22 mouse cellular contexts compared by ENCODE assay signal in the genomic region with DNA sequence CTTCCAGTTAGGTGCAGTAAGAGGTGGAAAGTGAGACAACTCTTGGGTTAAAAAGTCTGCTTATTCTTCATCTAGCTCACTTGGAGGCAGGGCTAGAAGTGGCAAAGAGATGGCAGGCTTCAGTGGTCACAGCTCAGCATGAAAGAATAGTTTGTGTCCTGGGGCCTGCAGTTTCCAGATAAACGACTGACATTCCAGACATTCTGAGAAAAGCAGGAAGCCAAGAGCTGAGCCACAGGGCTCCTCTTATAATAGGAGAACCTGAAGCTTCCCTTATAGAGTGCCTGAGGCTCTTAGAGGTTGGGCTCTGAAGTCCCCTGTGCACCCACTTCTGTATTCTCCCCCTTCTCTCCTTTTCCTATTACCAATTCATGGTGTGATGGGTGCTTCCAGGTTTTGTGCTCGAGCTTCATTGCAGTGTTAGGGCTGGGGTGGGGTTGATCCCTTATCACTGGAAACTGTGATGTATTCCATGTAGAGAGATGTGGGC. TPM values are rescaled to one million over a fixed set of nuclear protein-coding genes. Genes with fewer than 3 reads are reported as not detected.
DNase-seq lines count a peak whose midpoint lies in the region; ATAC-seq and TF ChIP-seq lines count a peak whose summit lies in the region.
"Had no signal": no experiment of that assay in that cellular context is flagged by ENCODE, and none has a peak within 500 bp of the region (broad histone marks: within the 10 kb centered on the region; RNA-seq: fewer than 3 reads in every experiment).

No protein-coding gene starts in this region.

- TF ChIP-seq POLR2A in liver, adult 2 months (IDR thresholded peaks at IDR 0.05; ENCODE audit: extremely low read depth, insufficient read depth, low read length) = no peak

- H3K4me3 ChIP-seq in gastrocnemius, adult 2 months = peak overlapping the region; percentile 45
- no peak overlapping the region for H3K4me3 ChIP-seq in liver, adult 2 months (ENCODE audit: insufficient read depth, low read depth, low read length)
- H3K4me3 ChIP-seq in liver, embryonic 11.5 days (ENCODE audit: low read depth, low read length) = no peak overlapping the region
- no peak overlapping the region for H3K4me3 ChIP-seq in brown adipose tissue, adult 24 weeks (ENCODE audit: insufficient read depth, low read depth, low read length)
- no peak overlapping the region for H3K4me3 ChIP-seq in heart, postnatal 0 days (ENCODE audit: low read depth, low read length)
- no peak overlapping the region for H3K4me3 ChIP-seq in hindbrain, postnatal 0 days (ENCODE audit: low read length)
- H3K4me3 ChIP-seq: kidney, embryonic 15.5 days; neural tube, embryonic 12.5 days had no signal

- H3K36me3 ChIP-seq in liver, adult 2 months (ENCODE audit: control insufficient read depth, insufficient read depth, low read length) = no peaks in the 10 kb centered on the region
- H3K36me3 ChIP-seq in liver, embryonic 11.5 days (ENCODE audit: control insufficient read depth, insufficient read depth, low read length) = no peaks in the 10 kb centered on the region
- no peaks in the 10 kb centered on the region for H3K36me3 ChIP-seq in heart, postnatal 0 days (replicated peaks; ENCODE audit: control insufficient read depth, insufficient read depth, low read length)
- H3K36me3 ChIP-seq in hindbrain, postnatal 0 days (ENCODE audit: insufficient read depth, low read length) = no peaks in the 10 kb centered on the region
- H3K36me3 ChIP-seq: kidney, embryonic 15.5 days; neural tube, embryonic 12.5 days had no signal

- no peaks in the 10 kb centered on the region for H3K79me2 ChIP-seq in liver, adult 2 months (ENCODE audit: control insufficient read depth, insufficient read depth, low read length)

- H3K9ac ChIP-seq in liver, adult 2 months (ENCODE audit: low read depth, low read length) = no peak overlapping the region
- no peak overlapping the region for H3K9ac ChIP-seq in liver, embryonic 11.5 days (ENCODE audit: low read depth, low read length)
- H3K9ac ChIP-seq in heart, postnatal 0 days (replicated peaks; ENCODE audit: low read depth, low read length) = no peak overlapping the region
- no peak overlapping the region for H3K9ac ChIP-seq in hindbrain, postnatal 0 days (replicated peaks; ENCODE audit: low read length)
- H3K9ac ChIP-seq: kidney, embryonic 15.5 days; liver, embryonic 14.5 days; neural tube, embryonic 12.5 days had no signal

- intact Hi-C loops in gastrocnemius, adult 2 months (cut with DNase I) = no loop called here
- intact Hi-C loops in gastrocnemius, postnatal 14 days (cut with DNase I; ENCODE audit: low total_unique reads) = no loop called here

- no peaks in the 10 kb centered on the region for H3K9me3 ChIP-seq in liver, embryonic 11.5 days (ENCODE audit: control insufficient read depth, low read length)
- no peaks in the 10 kb centered on the region for H3K9me3 ChIP-seq in heart, postnatal 0 days (replicated peaks; ENCODE audit: control insufficient read depth, low read length)
- H3K9me3 ChIP-seq in hindbrain, postnatal 0 days (ENCODE audit: low read length) = no peaks in the 10 kb centered on the region
- H3K9me3 ChIP-seq: kidney, embryonic 15.5 days; neural tube, embryonic 12.5 days had no signal

- H3K27ac ChIP-seq in gastrocnemius, adult 2 months = peak overlapping the region; percentile 93
- peak overlapping the region; percentile 45; the same call in 1 of the 2 replicates for H3K27ac ChIP-seq in liver, adult 2 months (replicated peaks; ENCODE audit: insufficient read depth, low read depth, low read length)
- no peak overlapping the region for H3K27ac ChIP-seq in liver, embryonic 11.5 days (ENCODE audit: low read depth, low read length)
- H3K27ac ChIP-seq in brown adipose tissue, adult 24 weeks (replicated peaks; ENCODE audit: low read depth, low read length) = peak overlapping the region; percentile 88
- H3K27ac ChIP-seq in heart, postnatal 0 days (ENCODE audit: low read depth) = peak overlapping the region; percentile 64
- no peak overlapping the region for H3K27ac ChIP-seq in hindbrain, postnatal 0 days
- H3K27ac ChIP-seq: kidney, embryonic 15.5 days; liver, embryonic 14.5 days; neural tube, embryonic 12.5 days had no signal

- WGBS in liver, adult 2 months = 24% methylated on average over 2 of the region's 2 CpGs
- WGBS in liver, embryonic 11.5 days = 11% methylated on average over 2 of the region's 2 CpGs
- 0% methylated on average over 2 of the region's 2 CpGs for WGBS in heart, postnatal 0 days
- WGBS in hindbrain, postnatal 0 days = 14% methylated on average over 2 of the region's 2 CpGs

- H3K4me2 ChIP-seq in liver, embryonic 11.5 days = no peak overlapping the region
- H3K4me2 ChIP-seq in heart, postnatal 0 days (ENCODE audit: low read depth, low read length) = no peak overlapping the region
- H3K4me2 ChIP-seq in hindbrain, postnatal 0 days (ENCODE audit: low read depth, low read length) = no peak overlapping the region
- H3K4me2 ChIP-seq: kidney, embryonic 15.5 days; neural tube, embryonic 12.5 days had no signal

- no peaks in the 10 kb centered on the region for H3K27me3 ChIP-seq in liver, adult 2 months (ENCODE audit: control insufficient read depth, insufficient read depth, low read length)
- H3K27me3 ChIP-seq in liver, embryonic 11.5 days (replicated peaks; ENCODE audit: control insufficient read depth, insufficient read depth, low read length) = no peaks in the 10 kb centered on the region
- H3K27me3 ChIP-seq in heart, postnatal 0 days (ENCODE audit: control insufficient read depth, insufficient read depth, low read length) = no peaks in the 10 kb centered on the region
- no peaks in the 10 kb centered on the region for H3K27me3 ChIP-seq in hindbrain, postnatal 0 days (ENCODE audit: insufficient read depth, low read length)
- H3K27me3 ChIP-seq: kidney, embryonic 15.5 days; neural tube, embryonic 12.5 days had no signal

- no peak for DNase-seq in gastrocnemius, adult 2 months
- no peak for DNase-seq in gastrocnemius, postnatal 14 days
- no peak for DNase-seq in liver, adult 2 months (ENCODE audit: extremely low read depth, low read depth, low spot score)
- DNase-seq in liver, embryonic 11.5 days (ENCODE audit: low spot score) = no peak
- DNase-seq in heart, postnatal 0 days (ENCODE audit: low spot score) = peak; percentile 30
- DNase-seq in hindbrain, postnatal 0 days (ENCODE audit: low spot score) = no peak
- DNase-seq in cerebellum, postnatal 4 days (ENCODE audit: low spot score in 2 of 2) = no peak
- DNase-seq: cerebellum, adult 2 months; midbrain, embryonic 14.5 days; spleen, adult 18-20 months; thymus, postnatal 4 days had no signal

- TF ChIP-seq CTCF in gastrocnemius, adult 2 months (IDR thresholded peaks at IDR 0.05) = no peak
- TF ChIP-seq CTCF in liver, adult 2 months (IDR thresholded peaks at IDR 0.05; ENCODE audit: low read depth, low read length) = no peak
- no peak for TF ChIP-seq CTCF in heart, postnatal 0 days (IDR thresholded peaks at IDR 0.05; ENCODE audit: low read depth)
- no peak for TF ChIP-seq CTCF in hindbrain, postnatal 0 days (IDR thresholded peaks at IDR 0.05; ENCODE audit: low read depth)

- TF ChIP-seq EP300 in heart, postnatal 0 days (IDR thresholded peaks at IDR 0.05; ENCODE audit: low read depth) = no peak

- peaks cover 5% of the 10 kb centered on the region; the same call in 1 of the 2 replicates for H3K4me1 ChIP-seq in liver, adult 2 months (ENCODE audit: control insufficient read depth, insufficient read depth, low read length)
- H3K4me1 ChIP-seq in liver, embryonic 11.5 days (replicated peaks; ENCODE audit: control insufficient read depth, insufficient read depth, low read length) = peaks cover 10% of the 10 kb centered on the region
- H3K4me1 ChIP-seq in brown adipose tissue, adult 24 weeks (ENCODE audit: control insufficient read depth, insufficient read depth, insufficient read length, low read length) = peaks cover 29% of the 10 kb centered on the region
- peaks cover 42% of the 10 kb centered on the region for H3K4me1 ChIP-seq in heart, postnatal 0 days (ENCODE audit: control insufficient read depth, insufficient read depth)
- H3K4me1 ChIP-seq in hindbrain, postnatal 0 days (ENCODE audit: insufficient read depth, low read length) = peaks cover 7% of the 10 kb centered on the region

- no peak for ATAC-seq in liver, embryonic 11.5 days (replicated peaks; ENCODE audit: low FRiP score)
- ATAC-seq in heart, postnatal 0 days (ENCODE audit: insufficient read depth, low read depth) = no peak
- no peak for ATAC-seq in hindbrain, postnatal 0 days
- ATAC-seq: hindbrain, embryonic 16.5 days had no signal

RNA-seq across cellular contexts. Expression of a gene that starts 3.2 kb away (rescaled TPM):
- 100 to 1,000 TPM; 519 to 664 TPM for total RNA-seq in gastrocnemius, adult 2 months (2021)
- total RNA-seq in gastrocnemius, postnatal 14 days (2021) = 100 to 1,000 TPM; 488 to 506 TPM
- total RNA-seq in liver, adult 2 months (2014; rRNA removed) = 251 and 282 TPM in 2 replicates
- polyA plus RNA-seq in liver, adult 2 months (2012; rRNA removed) = 436 and 441 TPM in 2 replicates
- 209 and 224 TPM in 2 replicates for polyA plus RNA-seq in liver, embryonic 11.5 days (2014; fragmentation: Nextera tagmentation; extraction: Ambion mirVana)
- polyA plus RNA-seq in brown adipose tissue, adult 24 weeks (2012; ENCODE audit: insufficient read depth, insufficient read length, missing spikeins) = 1,454 and 1,867 TPM in 2 replicates
- 499 and 550 TPM in 2 replicates for total RNA-seq in heart, postnatal 0 days (2014; rRNA removed; ENCODE audit: low replicate concordance)
- 883 and 898 TPM in 2 replicates for polyA plus RNA-seq in heart, postnatal 0 days (2015; fragmentation: Nextera tagmentation; extraction: Ambion mirVana)
- 787 and 928 TPM in 2 replicates for total RNA-seq in hindbrain, postnatal 0 days (2014; rRNA removed)
- polyA plus RNA-seq in hindbrain, postnatal 0 days (2015; fragmentation: Nextera tagmentation; extraction: Ambion mirVana) = 1,585 and 1,721 TPM in 2 replicates

RNA-seq across cellular contexts. Expression of a gene that starts 13.8 kb away (rescaled TPM):
- total RNA-seq in gastrocnemius, adult 2 months (2021) = 1 to 10 TPM in 1 of 2 experiments, not detected in 1; 1.3 TPM
- 1 to 10 TPM in 1 of 2 experiments, under 1 TPM in 1; 0.53 to 1.5 TPM for total RNA-seq in gastrocnemius, postnatal 14 days (2021)
- total RNA-seq in liver, adult 2 months (2014; rRNA removed) = 0.20 TPM in 1 of 2 replicates, not detected in the other
- not detected in 2 replicates for polyA plus RNA-seq in liver, adult 2 months (2012; rRNA removed)
- not detected in 2 replicates for polyA plus RNA-seq in liver, embryonic 11.5 days (2014; fragmentation: Nextera tagmentation; extraction: Ambion mirVana)
- polyA plus RNA-seq in brown adipose tissue, adult 24 weeks (2012; ENCODE audit: insufficient read depth, insufficient read length, missing spikeins) = 2.5 TPM in 1 of 2 replicates, not detected in the other
- total RNA-seq in heart, postnatal 0 days (2014; rRNA removed; ENCODE audit: low replicate concordance) = not detected in 2 replicates
- polyA plus RNA-seq in heart, postnatal 0 days (2015; fragmentation: Nextera tagmentation; extraction: Ambion mirVana) = 0.98 and 1.5 TPM in 2 replicates
- total RNA-seq in hindbrain, postnatal 0 days (2014; rRNA removed) = not detected in 2 replicates
- polyA plus RNA-seq in hindbrain, postnatal 0 days (2015; fragmentation: Nextera tagmentation; extraction: Ambion mirVana) = not detected in 2 replicates
- total RNA-seq: gastrocnemius, postnatal 4 days; layer of hippocampus, postnatal 10 days; left cerebral cortex, postnatal 36 days; MEL had no signal
- polyA plus RNA-seq: cerebellum, adult 2 months; frontal cortex, adult 2 months; hindbrain, embryonic 16.5 days; kidney, embryonic 15.5 days; liver, embryonic 14.5 days; midbrain, embryonic 14.5 days; neural tube, embryonic 12.5 days; stomach, embryonic 16.5 days had no signal

RNA-seq across cellular contexts. Expression of a gene that starts 43.7 kb away (rescaled TPM):
- not detected for total RNA-seq in gastrocnemius, adult 2 months (2021)
- not detected for total RNA-seq in gastrocnemius, postnatal 14 days (2021)
- not detected in 2 replicates for total RNA-seq in liver, adult 2 months (2014; rRNA removed)
- polyA plus RNA-seq in liver, adult 2 months (2012; rRNA removed) = not detected in 2 replicates
- polyA plus RNA-seq in liver, embryonic 11.5 days (2014; fragmentation: Nextera tagmentation; extraction: Ambion mirVana) = not detected in 2 replicates
- not detected in 2 replicates for polyA plus RNA-seq in brown adipose tissue, adult 24 weeks (2012; ENCODE audit: insufficient read depth, insufficient read length, missing spikeins)
- 6.6 TPM in 1 of 2 replicates, not detected in the other for total RNA-seq in heart, postnatal 0 days (2014; rRNA removed; ENCODE audit: low replicate concordance)
- 14.8 and 16.8 TPM in 2 replicates for polyA plus RNA-seq in heart, postnatal 0 days (2015; fragmentation: Nextera tagmentation; extraction: Ambion mirVana)
- total RNA-seq in hindbrain, postnatal 0 days (2014; rRNA removed) = not detected in 2 replicates
- polyA plus RNA-seq in hindbrain, postnatal 0 days (2015; fragmentation: Nextera tagmentation; extraction: Ambion mirVana) = not detected in 2 replicates
- total RNA-seq: gastrocnemius, postnatal 4 days; layer of hippocampus, postnatal 10 days; left cerebral cortex, postnatal 36 days; MEL had no signal
- polyA plus RNA-seq: cerebellum, adult 2 months; frontal cortex, adult 2 months; hindbrain, embryonic 16.5 days; kidney, embryonic 15.5 days; midbrain, embryonic 14.5 days; neural tube, embryonic 12.5 days; stomach, embryonic 16.5 days had no signal

RNA-seq across cellular contexts. Expression of a gene that starts 58.8 kb away (rescaled TPM):
- total RNA-seq in gastrocnemius, adult 2 months (2021) = not detected
- not detected for total RNA-seq in gastrocnemius, postnatal 14 days (2021)
- total RNA-seq in liver, adult 2 months (2014; rRNA removed) = not detected in 2 replicates
- not detected in 2 replicates for polyA plus RNA-seq in liver, adult 2 months (2012; rRNA removed)
- not detected in 2 replicates for polyA plus RNA-seq in liver, embryonic 11.5 days (2014; fragmentation: Nextera tagmentation; extraction: Ambion mirVana)
- polyA plus RNA-seq in brown adipose tissue, adult 24 weeks (2012; ENCODE audit: insufficient read depth, insufficient read length, missing spikeins) = not detected in 2 replicates
- total RNA-seq in heart, postnatal 0 days (2014; rRNA removed; ENCODE audit: low replicate concordance) = not detected in 2 replicates
- polyA plus RNA-seq in heart, postnatal 0 days (2015; fragmentation: Nextera tagmentation; extraction: Ambion mirVana) = not detected in 2 replicates
- total RNA-seq in hindbrain, postnatal 0 days (2014; rRNA removed) = not detected in 2 replicates
- polyA plus RNA-seq in hindbrain, postnatal 0 days (2015; fragmentation: Nextera tagmentation; extraction: Ambion mirVana) = not detected in 2 replicates
- total RNA-seq: gastrocnemius, postnatal 4 days; layer of hippocampus, postnatal 10 days; left cerebral cortex, postnatal 36 days; MEL had no signal
- polyA plus RNA-seq: cerebellum, adult 2 months; frontal cortex, adult 2 months; hindbrain, embryonic 16.5 days; kidney, embryonic 15.5 days; liver, embryonic 14.5 days; midbrain, embryonic 14.5 days; neural tube, embryonic 12.5 days; stomach, embryonic 16.5 days had no signal

Comparison
In these comparisons a context has a peak if more than half of its experiments do, and no peak if none do; other contexts are left out.
1. H3K27ac ChIP-seq: peak in gastrocnemius, adult 2 months (single experiment), liver, adult 2 months (single experiment), brown adipose tissue, adult 24 weeks (single experiment) and heart, postnatal 0 days (single experiment); none in liver, embryonic 11.5 days (single experiment) and hindbrain, postnatal 0 days (single experiment).